Mouse (Mus musculus): ENCODE data around the gene B3galt1.

- TF ChIP-seq BHLHE40 (IDR thresholded peaks at IDR 0.05; ENCODE audit: borderline replicate concordance, low read depth, low read length) (no peak), USF1 (IDR thresholded peaks at IDR 0.05; ENCODE audit: low read depth, low read length) (no peak), MAX (IDR thresholded peaks at IDR 0.05; ENCODE audit: low read length) (no peak), MAFK (IDR thresholded peaks at IDR 0.05; ENCODE audit: borderline replicate concordance, low read depth, low read length) (no peak)
Measured at GRCm38 (mm10) chr2:68003091-68003490, 437.4 kb downstream of the B3galt1 start.

Measured in MEL (cell line).